Mouse (Mus musculus) embryonic facial prominence, embryonic 13.5 days (tissue): ENCODE data around the gene Relt. TPM values are rescaled to one million over a fixed set of nuclear protein-coding genes. Genes with fewer than 3 reads are reported as not detected.
A peak's percentile ranks its signal among the peaks of the same experiment; 100 is the strongest.

Experiments
- ATAC-seq: fragments of 200-750 bp; cut with Nextera tagmentation; 2 replicates; pipeline ENCODE4 v1.8.0; 2017; ENCODE audit warnings: low read depth; ENCODE audit not compliant: insufficient number of reproducible peaks, insufficient read depth, low FRiP score, low TSS enrichment
- H3K27ac ChIP-seq: fragments of 300-500 bp; sonication (generic); 2 replicates; pipeline ENCODE4 v1.5.1; 2015; ENCODE audit warnings: moderate library complexity, mild to moderate bottlenecking, inconsistent platforms
- H3K27me3 ChIP-seq: fragments of 300-500 bp; sonication (generic); 2 replicates; pipeline ENCODE4 v1.6.1; 2015; ENCODE audit warnings: mild to moderate bottlenecking, inconsistent platforms
- H3K36me3 ChIP-seq: fragments of 300-500 bp; sonication (generic); 2 replicates; pipeline ENCODE4 v1.6.1; 2015; ENCODE audit warnings: mild to moderate bottlenecking, inconsistent platforms
- H3K4me1 ChIP-seq: fragments of 300-500 bp; sonication (generic); 2 replicates; pipeline ENCODE4 v1.6.1; 2015; ENCODE audit warnings: inconsistent platforms
- H3K4me2 ChIP-seq: fragments of 300-500 bp; sonication (generic); 2 replicates; pipeline ENCODE4 v1.6.1; 2015; ENCODE audit warnings: moderate library complexity, mild to moderate bottlenecking, inconsistent platforms
- H3K4me3 ChIP-seq: fragments of 300-500 bp; sonication (generic); 2 replicates; pipeline ENCODE4 v1.5.1; 2015; ENCODE audit warnings: mild to moderate bottlenecking, inconsistent platforms
- H3K9ac ChIP-seq: fragments of 300-500 bp; sonication (generic); 2 replicates; pipeline ENCODE4 v1.6.1; 2015; ENCODE audit warnings: mild to moderate bottlenecking, inconsistent platforms
- H3K9me3 ChIP-seq: fragments of 300-500 bp; sonication (generic); 2 replicates; pipeline ENCODE4 v1.6.1; 2016; ENCODE audit warnings: inconsistent platforms
- WGBS: fragments of 180-500 bp; shearing (Covaris S2); methylation state at CpG from one replicate; pipeline ENCODE4 v1.1.7; 2015; ENCODE audit warnings: mixed read lengths; 5-methylcytosine and 5-hydroxymethylcytosine counted together
- polyA plus RNA-seq: library from polyadenylated mRNA; unstranded; fragments of >200 nt; fragmentation: Nextera tagmentation; extraction: Ambion mirVana; gene quantifications from 2 replicates; pipeline ENCODE4 v1.2.1, GENCODE M21; 2015

Gene Relt
- polyA plus RNA-seq = 4.2 TPM in 2 replicates

DNA sequence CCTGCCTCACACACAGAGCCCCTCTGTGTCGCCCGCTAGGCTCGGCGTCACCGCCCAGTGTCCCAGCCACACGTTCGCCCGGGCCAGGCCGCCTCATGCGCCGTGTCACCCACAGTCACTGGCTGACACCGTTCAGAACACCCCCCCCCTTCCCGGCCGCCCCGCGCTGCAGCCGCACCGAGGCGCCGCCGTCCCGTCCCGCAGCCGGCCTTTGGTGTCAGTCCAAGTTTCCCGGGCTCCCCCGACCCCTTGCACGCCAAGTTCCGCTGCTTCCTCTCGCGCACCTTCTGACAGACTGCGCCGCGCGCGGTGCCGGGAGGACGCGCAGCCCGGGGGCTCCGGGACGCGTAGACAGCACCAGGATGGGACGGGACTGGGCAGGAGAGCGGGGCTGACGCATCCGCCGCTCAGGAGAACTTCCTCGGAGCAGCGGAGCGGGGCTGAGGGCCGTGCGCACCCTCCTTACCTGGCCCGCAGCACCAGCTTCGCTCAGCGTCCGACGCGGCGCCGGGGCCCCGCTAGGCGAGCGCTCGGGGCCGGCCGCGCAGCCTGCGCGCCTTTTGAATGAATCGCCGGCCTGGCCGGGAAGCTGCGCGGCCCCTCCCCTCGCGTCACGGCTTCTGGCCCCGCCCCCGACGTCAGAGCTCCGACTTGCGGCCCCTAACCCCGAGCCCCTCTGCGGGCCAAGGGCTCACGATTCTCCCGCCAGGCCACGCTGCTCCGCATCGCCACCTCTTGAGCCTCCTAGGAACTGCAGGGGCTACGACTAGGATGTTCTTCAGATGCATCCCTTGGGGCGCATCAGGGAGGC lies at the start of gene Relt:
TSS of gene Relt (minus strand) at position 619 of the 811 bp plus-strand sequence.
- Histone ChIP-seq H3K9ac (peak within 1 kb of the TSS; percentile 83), H3K9me3 (no peaks in the 10 kb centered on the region), H3K27me3 (no peaks in the 10 kb centered on the region), H3K27ac (peak within 1 kb of the TSS; percentile 75), H3K4me2 (peak within 1 kb of the TSS; percentile 96), H3K36me3 (no peaks in the 10 kb centered on the region), H3K4me3 (peak within 1 kb of the TSS; percentile 71), H3K4me1 (peaks cover 24% of the 10 kb centered on the region)
- ATAC-seq = peak; percentile 82
- WGBS = under 1% methylated on average over 88 of the region's 91 CpGs

- no peak for ATAC-seq
- no peak overlapping the region for H3K4me3 ChIP-seq
Measured at GRCm38 (mm10) chr7:100911791-100912190, 48.5 kb upstream of the Relt start.

GRCm38 (mm10) chr7:100911246-100911770 lies 48.1 kb upstream of the Relt start:
- H3K4me3 ChIP-seq = no peak overlapping the region
- H3K4me2 ChIP-seq = peak overlapping the region; percentile 16
- no peak for ATAC-seq
- WGBS = 22% methylated on average over 2 of the region's 2 CpGs
- H3K27ac ChIP-seq = peak overlapping the region; percentile 51
- peaks cover 77% of the 10 kb centered on the region for H3K4me1 ChIP-seq
- peak overlapping the region; percentile 27; the same call in 1 of the 2 replicates for H3K9ac ChIP-seq
- no peaks in the 10 kb centered on the region for H3K9me3 ChIP-seq
- H3K36me3 ChIP-seq = peaks cover 43% of the 10 kb centered on the region
- H3K27me3 ChIP-seq = no peaks in the 10 kb centered on the region

More at GRCm38 (mm10) chr7:100911791-100912190, 48.5 kb upstream of the Relt start:
- WGBS = 52% methylated on average over 9 of the region's 9 CpGs
- Histone ChIP-seq H3K9ac (peak overlapping the region; percentile 27; the same call in 1 of the 2 replicates), H3K27me3 (no peaks in the 10 kb centered on the region), H3K27ac (peak overlapping the region; percentile 51; the same call in 1 of the 2 replicates), H3K36me3 (peaks cover 48% of the 10 kb centered on the region), H3K9me3 (no peaks in the 10 kb centered on the region), H3K4me2 (peak overlapping the region; percentile 9; the same call in 1 of the 2 replicates), H3K4me1 (peaks cover 81% of the 10 kb centered on the region)

DNA sequence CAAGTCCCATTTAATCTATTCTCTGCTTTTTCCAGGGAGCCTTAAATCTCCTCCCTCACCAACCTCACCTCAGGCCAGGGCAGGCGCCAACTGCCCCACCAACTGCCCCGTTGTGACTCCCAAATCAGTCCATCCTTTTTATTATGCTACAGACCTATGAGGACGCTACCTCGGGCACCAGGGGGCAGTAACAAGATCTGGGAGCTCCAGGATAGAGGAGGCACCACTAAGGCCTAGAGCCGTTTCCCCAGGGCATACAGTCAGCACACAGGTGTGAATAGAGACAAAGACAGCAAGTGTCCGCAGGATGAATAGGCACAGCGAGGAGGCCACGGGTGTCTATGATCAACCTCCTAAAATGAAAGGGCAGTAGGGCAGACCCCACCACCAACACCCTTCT lies 45.3 kb upstream of the Relt start:
- ATAC-seq = no peak
- Histone ChIP-seq H3K9me3 (no peaks in the 10 kb centered on the region), H3K9ac (no peak overlapping the region), H3K4me2 (no peak overlapping the region), H3K27me3 (no peaks in the 10 kb centered on the region), H3K4me1 (peaks cover 63% of the 10 kb centered on the region), H3K27ac (peak overlapping the region; percentile 86), H3K36me3 (peaks cover 36% of the 10 kb centered on the region), H3K4me3 (no peak overlapping the region)
- WGBS = 50% methylated on average over 8 of the region's 8 CpGs

DNA sequence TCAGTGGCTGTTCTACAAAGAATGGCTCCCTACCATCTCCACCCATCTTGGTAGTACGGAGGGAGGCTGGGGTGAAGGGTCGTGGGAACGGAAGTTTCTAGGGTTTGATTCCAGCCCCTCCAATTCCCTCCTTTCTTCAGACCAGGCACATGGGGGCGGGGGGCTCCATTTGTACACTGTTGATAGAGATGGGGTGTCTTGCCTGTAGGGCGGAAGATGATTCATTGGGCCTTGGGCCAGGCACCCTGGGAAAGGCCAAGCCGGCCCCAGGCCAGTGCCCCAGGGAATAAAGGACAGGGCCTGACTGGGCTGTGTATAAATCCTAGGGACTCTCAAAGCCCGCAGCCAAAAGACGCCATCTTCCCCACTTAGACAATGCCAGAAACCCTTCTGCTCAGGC lies 44.8 kb upstream of the Relt start:
- H3K36me3 ChIP-seq = peaks cover 31% of the 10 kb centered on the region
- WGBS = 65% methylated on average over 8 of the region's 8 CpGs
- no peaks in the 10 kb centered on the region for H3K9me3 ChIP-seq
- peak overlapping the region; percentile 45 for H3K9ac ChIP-seq
- peak overlapping the region; percentile 86 for H3K27ac ChIP-seq
- no peak overlapping the region for H3K4me3 ChIP-seq
- H3K4me2 ChIP-seq = peak overlapping the region; percentile 48; the same call in 1 of the 2 replicates
- no peaks in the 10 kb centered on the region for H3K27me3 ChIP-seq
- no peak for ATAC-seq
- H3K4me1 ChIP-seq = peaks cover 59% of the 10 kb centered on the region

DNA sequence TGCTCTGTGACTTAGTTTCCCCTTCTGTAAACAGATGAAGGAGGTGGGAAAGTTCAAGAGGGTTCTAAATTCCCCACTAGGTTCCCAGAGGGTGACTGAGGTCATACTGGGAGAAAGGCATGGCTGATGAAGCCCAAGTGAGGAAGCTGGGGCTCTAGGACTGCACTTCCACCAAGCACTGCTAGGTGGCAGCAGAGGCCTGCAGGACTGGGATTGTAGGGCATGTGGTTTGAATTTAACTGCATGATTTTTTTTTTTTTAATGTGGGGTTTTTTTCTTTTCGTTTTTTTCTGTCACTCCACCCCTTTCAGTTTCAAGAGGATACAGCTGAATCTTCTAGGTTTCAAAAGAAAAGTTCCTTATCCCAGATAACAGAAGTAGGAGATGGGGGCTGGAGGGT lies 44.0 kb upstream of the Relt start:
- Histone ChIP-seq H3K36me3 (peaks cover 34% of the 10 kb centered on the region), H3K4me1 (peaks cover 51% of the 10 kb centered on the region), H3K27me3 (no peaks in the 10 kb centered on the region), H3K4me3 (peak overlapping the region; percentile 20), H3K9me3 (no peaks in the 10 kb centered on the region), H3K4me2 (peak overlapping the region; percentile 48), H3K27ac (peak overlapping the region; percentile 86), H3K9ac (peak overlapping the region; percentile 45; the same call in 1 of the 2 replicates)
- WGBS = 0% methylated on average over 1 of the region's 1 CpGs
- ATAC-seq = no peak

GRCm38 (mm10) chr7:100906029-100906789 lies 43.0 kb upstream of the Relt start:
- no peak overlapping the region for H3K9ac ChIP-seq
- no peak overlapping the region for H3K4me2 ChIP-seq
- no peak overlapping the region for H3K27ac ChIP-seq
- H3K4me3 ChIP-seq = no peak overlapping the region
- 88% methylated on average over 10 of the region's 10 CpGs for WGBS
- H3K27me3 ChIP-seq = no peaks in the 10 kb centered on the region
- H3K4me1 ChIP-seq = peaks cover 41% of the 10 kb centered on the region
- H3K9me3 ChIP-seq = no peaks in the 10 kb centered on the region
- peaks cover 40% of the 10 kb centered on the region for H3K36me3 ChIP-seq
- no peak for ATAC-seq

DNA sequence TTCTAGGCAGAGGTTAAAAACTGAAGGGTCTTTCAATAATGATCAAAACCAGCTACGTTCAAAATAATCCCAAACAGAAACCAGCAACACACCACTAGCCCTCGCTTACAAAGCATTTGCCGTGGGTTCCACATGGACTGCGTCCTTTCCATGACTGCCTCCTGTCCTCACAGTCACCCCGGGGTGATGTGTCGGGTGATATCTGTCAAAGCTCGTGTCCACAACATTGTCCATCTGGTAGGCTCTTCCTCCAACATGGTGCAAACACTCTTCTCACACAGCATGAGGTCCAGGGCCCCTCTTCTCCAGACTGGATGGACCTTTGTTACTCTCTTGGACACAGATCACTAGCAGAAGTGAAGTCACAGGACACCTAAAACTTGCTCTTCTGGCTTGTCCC lies 41.8 kb upstream of the Relt start:
- H3K4me2 ChIP-seq = no peak overlapping the region
- peaks cover 31% of the 10 kb centered on the region for H3K4me1 ChIP-seq
- H3K27me3 ChIP-seq = no peaks in the 10 kb centered on the region
- no peak for ATAC-seq
- no peaks in the 10 kb centered on the region for H3K9me3 ChIP-seq
- no peak overlapping the region for H3K4me3 ChIP-seq
- H3K27ac ChIP-seq = no peak overlapping the region
- peak overlapping the region; percentile 40; the same call in 1 of the 2 replicates for H3K9ac ChIP-seq
- H3K36me3 ChIP-seq = peaks cover 36% of the 10 kb centered on the region
- 79% methylated on average over 7 of the region's 7 CpGs for WGBS

DNA sequence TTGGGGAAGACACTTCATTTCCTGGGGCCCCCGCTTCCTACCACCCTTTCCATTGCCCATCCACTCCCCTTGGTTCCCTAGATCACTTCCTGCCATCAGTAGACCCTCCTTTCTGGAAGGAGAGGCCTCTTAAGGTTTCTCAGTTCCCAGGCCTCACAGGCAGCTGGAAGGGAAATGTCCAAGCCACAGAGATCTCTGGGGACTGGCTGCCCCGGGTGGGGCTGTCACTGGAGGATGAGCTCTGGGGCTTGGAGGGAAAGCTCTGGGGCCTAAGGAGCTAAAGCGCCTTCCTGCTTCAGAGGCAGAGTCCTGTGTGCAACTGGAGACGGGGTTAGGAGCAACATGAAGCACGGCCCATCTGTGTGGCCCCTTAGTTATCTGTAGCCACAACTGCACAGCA lies 41.4 kb upstream of the Relt start:
- Histone ChIP-seq H3K27ac (no peak overlapping the region), H3K4me3 (no peak overlapping the region), H3K4me2 (no peak overlapping the region), H3K9ac (peak overlapping the region; percentile 40; the same call in 1 of the 2 replicates), H3K27me3 (no peaks in the 10 kb centered on the region), H3K4me1 (peaks cover 28% of the 10 kb centered on the region), H3K9me3 (no peaks in the 10 kb centered on the region), H3K36me3 (peaks cover 32% of the 10 kb centered on the region)
- 85% methylated on average over 5 of the region's 5 CpGs for WGBS
- ATAC-seq = no peak

GRCm38 (mm10) chr7:100902451-100903137 lies 39.3 kb upstream of the Relt start:
- H3K4me2 ChIP-seq = no peak overlapping the region
- no peak overlapping the region for H3K27ac ChIP-seq
- H3K4me3 ChIP-seq = no peak overlapping the region
- peaks cover 8% of the 10 kb centered on the region for H3K4me1 ChIP-seq
- H3K9ac ChIP-seq = no peak overlapping the region
- ATAC-seq = no peak
- WGBS = 84% methylated on average over 9 of the region's 9 CpGs
- H3K9me3 ChIP-seq = no peaks in the 10 kb centered on the region
- peaks cover 31% of the 10 kb centered on the region for H3K36me3 ChIP-seq
- H3K27me3 ChIP-seq = no peaks in the 10 kb centered on the region

DNA sequence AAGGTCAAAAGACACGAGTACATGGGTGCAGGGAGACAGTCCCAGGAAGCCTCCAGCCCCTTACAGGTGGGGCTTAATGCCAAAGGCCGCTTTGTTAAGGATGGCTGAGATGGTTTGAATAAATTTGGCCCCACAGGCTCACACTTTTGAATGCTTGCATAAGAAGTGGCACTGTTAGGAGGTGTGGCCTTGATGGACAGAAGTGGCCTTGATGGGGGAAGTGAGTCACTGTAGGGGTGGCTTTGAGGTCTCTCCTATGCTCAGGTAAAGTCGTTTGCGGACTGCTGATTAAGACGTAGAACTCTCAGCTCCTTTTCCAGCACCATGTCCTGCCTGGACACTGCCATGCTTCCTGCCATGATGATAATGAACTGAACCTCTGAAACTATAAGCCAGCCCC lies 34.6 kb upstream of the Relt start:
- H3K9ac ChIP-seq = no peak overlapping the region
- H3K4me2 ChIP-seq = no peak overlapping the region
- no peak overlapping the region for H3K4me3 ChIP-seq
- H3K27ac ChIP-seq = no peak overlapping the region
- no peak for ATAC-seq
- WGBS = 83% methylated on average over 5 of the region's 5 CpGs
- H3K36me3 ChIP-seq = peaks cover 20% of the 10 kb centered on the region
- H3K4me1 ChIP-seq = peaks cover 34% of the 10 kb centered on the region
- H3K27me3 ChIP-seq = no peaks in the 10 kb centered on the region
- H3K9me3 ChIP-seq = no peaks in the 10 kb centered on the region
